Mouse (Mus musculus) granulocyte monocyte progenitor cell, adult 5-6 weeks (primary cell): ENCODE measurements around the gene Tkfc. TPM values are rescaled to one million over a fixed set of nuclear protein-coding genes. Genes with fewer than 3 reads are reported as not detected.
"Not testable (repeated sequence)": the region's sequence is repeated elsewhere in the genome, so short reads cannot be mapped to it uniquely, and the experiment has no call there.

Source experiments
- ATAC-seq: replicated peaks from 2 replicates; pipeline ENCODE4 v1.8.0; 2016; ENCODE audit warnings: mild to moderate bottlenecking, moderate TSS enrichment, inconsistent platforms; ENCODE audit not compliant: poor library complexity, severe bottlenecking
- total RNA-seq, 2 experiments: library from RNA; stranded (forward) in 1 of 2; stranded (reverse) in 1 of 2; fragments of 200-712, 200-1000 nt in 1 of 2; fragments of >200 nt in 1 of 2; fragmentation: Nextera tagmentation in 1 of 2; gene quantifications; 2 replicates each; pipeline ENCODE4 v1.2.3; 2014 to 2017

Tkfc gene
- total RNA-seq, 2 experiments from 2014 or later, result 5.0 to 12.8 TPM

- peak; percentile 82 for ATAC-seq
Measured at GRCm38 (mm10) chr19:10589127-10589857, 16.2 kb downstream of the Tkfc start.

- ATAC-seq, result peak; percentile 62
Measured at GRCm38 (mm10) chr19:10587231-10587630, 18.2 kb downstream of the Tkfc start.

GRCm38 (mm10) chr19:10585112-10585511, 20.3 kb downstream of the Tkfc start:
- ATAC-seq, result no peak

- ATAC-seq, result no peak
Measured at GRCm38 (mm10) chr19:10583550-10584146, 21.8 kb downstream of the Tkfc start.

- peak; percentile 33 for ATAC-seq
Measured at GRCm38 (mm10) chr19:10581984-10582383, 23.5 kb downstream of the Tkfc start.

- ATAC-seq, result peak; percentile 43
Measured at GRCm38 (mm10) chr19:10580761-10581160, 24.7 kb downstream of the Tkfc start.

- no peak for ATAC-seq
Measured at GRCm38 (mm10) chr19:10580102-10580501, 25.4 kb downstream of the Tkfc start.

- peak; percentile 83 for ATAC-seq
Measured at GRCm38 (mm10) chr19:10576690-10577561, 28.5 kb downstream of the Tkfc start, which contains the start of the genes Cyb561a3 and Tmem138. TSS of gene Cyb561a3 (plus strand) at chr19:10577172. TSS of gene Tmem138 (minus strand) at chr19:10577362.

- no peak for ATAC-seq
Measured at GRCm38 (mm10) chr19:10569627-10570026, 35.8 kb downstream of the Tkfc start.

- ATAC-seq, result no peak
Measured at GRCm38 (mm10) chr19:10565217-10565616, 40.2 kb downstream of the Tkfc start.

GRCm38 (mm10) chr19:10564278-10564677, 41.2 kb downstream of the Tkfc start:
- ATAC-seq, result no peak

GRCm38 (mm10) chr19:10562351-10562750, 43.1 kb downstream of the Tkfc start:
- ATAC-seq, result no peak

GRCm38 (mm10) chr19:10561558-10562314, 43.7 kb downstream of the Tkfc start:
- no peak for ATAC-seq

GRCm38 (mm10) chr19:10560108-10560507, 45.3 kb downstream of the Tkfc start:
- ATAC-seq, result no peak

- not testable (repeated sequence) for ATAC-seq
Measured at GRCm38 (mm10) chr19:10557837-10558375, 47.5 kb downstream of the Tkfc start.

GRCm38 (mm10) chr19:10557430-10557829, 48.0 kb downstream of the Tkfc start:
- no peak for ATAC-seq

GRCm38 (mm10) chr19:10557001-10557400, 48.5 kb downstream of the Tkfc start:
- no peak for ATAC-seq

- peak; percentile 95 for ATAC-seq
Measured at GRCm38 (mm10) chr19:10555624-10556510, 49.6 kb downstream of the Tkfc start, which contains the start of gene Tmem216. TSS of gene Tmem216 (minus strand) at chr19:10556238.

GRCm38 (mm10) chr19:10539454-10539853, 66.0 kb downstream of the Tkfc start:
- ATAC-seq, result no peak
